Mouse (Mus musculus): ENCODE measurements around the gene Gm13278.
"Not testable (repeated sequence)": the region's sequence is repeated elsewhere in the genome, so short reads cannot be mapped to it uniquely, and the experiment has no call there.

DNA sequence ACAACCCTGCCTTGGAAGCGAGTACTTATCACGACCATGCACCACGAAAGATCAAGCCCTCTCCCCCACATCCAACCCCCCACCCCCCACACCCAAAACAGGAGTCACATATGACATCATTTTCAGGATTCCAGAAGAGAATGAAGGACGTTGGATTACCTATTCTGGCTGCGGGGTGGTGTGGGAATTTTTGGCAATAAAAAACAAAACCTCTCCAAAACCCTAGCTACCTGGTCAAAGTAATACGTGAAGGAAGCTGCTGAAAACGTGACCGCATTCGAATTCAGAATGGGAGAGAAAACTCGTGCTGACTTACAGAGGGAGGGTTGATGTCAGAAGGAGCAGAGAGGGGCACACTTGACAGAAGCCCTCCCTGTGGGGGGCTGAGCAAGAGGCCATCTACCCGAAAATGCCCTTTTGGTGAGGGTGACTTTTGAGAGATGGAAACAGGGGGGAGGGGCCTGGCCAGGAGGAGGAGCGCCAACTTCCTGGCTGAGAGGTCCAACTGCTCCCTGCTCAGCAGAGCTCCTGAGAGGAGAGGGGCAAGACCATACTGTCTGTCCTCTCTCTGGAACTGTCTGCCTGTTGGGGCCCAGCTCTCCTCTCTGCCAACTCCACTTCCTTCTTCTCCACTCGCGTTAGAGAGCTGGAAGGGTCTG is 31.6 kb upstream of the Gm13278 start, which contains the start of gene Gm13283:
- not testable (repeated sequence) for TF ChIP-seq POLR2A (IDR thresholded peaks at IDR 0.05; ENCODE audit: borderline replicate concordance, insufficient read depth, low read length); CTCF (IDR thresholded peaks at IDR 0.05; ENCODE audit: borderline replicate concordance, insufficient read depth, low read depth, low read length)
